In the genomic region with DNA sequence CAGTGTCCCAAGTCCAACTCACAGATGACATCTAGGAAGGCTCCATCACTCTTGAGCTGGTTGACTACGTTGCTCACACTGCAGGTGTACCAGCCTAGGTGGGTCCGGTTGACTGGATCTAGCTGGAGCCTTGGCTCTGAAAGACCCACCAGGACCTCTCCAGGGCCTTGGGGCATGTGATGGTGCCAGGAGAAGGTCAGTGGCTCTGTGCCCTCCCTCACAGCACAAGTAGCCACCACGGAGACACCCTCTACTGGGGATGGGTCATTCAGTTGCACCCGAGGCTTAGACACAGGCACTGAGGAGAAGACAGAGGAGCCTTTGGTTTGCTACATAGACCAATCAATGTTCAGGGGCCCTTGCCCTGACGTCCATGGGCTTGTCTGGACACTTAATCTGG, we compare ENCODE assay signal across 23 mouse cellular contexts. TPM values are rescaled to one million over a fixed set of nuclear protein-coding genes. Genes with fewer than 3 reads are reported as not detected.
"Had no signal": no experiment of that assay in that cellular context is flagged by ENCODE, and none has a peak within 500 bp of the region (broad histone marks: within the 10 kb centered on the region; RNA-seq: fewer than 3 reads in every experiment).

No protein-coding gene starts in this region.

- DNase-seq: retina, postnatal 1 day; right cerebral cortex, adult 18-20 months; right cerebral cortex, postnatal 14 days; right cerebral cortex, postnatal 25 days; right cerebral cortex, postnatal 4 days; spleen, adult 18-20 months; thymus, adult 18-20 months; thymus, adult 2 months; thymus, postnatal 14 days; thymus, postnatal 25 days; thymus, postnatal 36 days; thymus, postnatal 4 days had no signal

- H3K9ac ChIP-seq: neural tube, embryonic 13.5 days; neural tube, embryonic 15.5 days; stomach, embryonic 15.5 days had no signal

- H3K9me3 ChIP-seq: neural tube, embryonic 13.5 days; neural tube, embryonic 15.5 days; stomach, embryonic 15.5 days had no signal

- H3K4me3 ChIP-seq: neural tube, embryonic 13.5 days; neural tube, embryonic 15.5 days; stomach, embryonic 15.5 days had no signal

- H3K4me1 ChIP-seq: neural tube, embryonic 15.5 days had no signal

- H3K27ac ChIP-seq: neural tube, embryonic 13.5 days; neural tube, embryonic 15.5 days; stomach, embryonic 15.5 days; stomach, postnatal 0 days had no signal

- H3K27me3 ChIP-seq: neural tube, embryonic 13.5 days; neural tube, embryonic 15.5 days; stomach, embryonic 15.5 days had no signal

- H3K36me3 ChIP-seq: neural tube, embryonic 13.5 days; neural tube, embryonic 15.5 days; stomach, embryonic 15.5 days had no signal

- H3K4me2 ChIP-seq: neural tube, embryonic 13.5 days; neural tube, embryonic 15.5 days; stomach, embryonic 15.5 days had no signal

RNA-seq across cellular contexts. Expression of gene Gm1113, which starts 1.9 kb away (rescaled TPM):
- polyA plus RNA-seq: neural tube, embryonic 13.5 days; neural tube, embryonic 14.5 days; neural tube, embryonic 15.5 days; small intestine, adult 2 months; spleen, adult 2 months; stomach, embryonic 14.5 days; stomach, embryonic 15.5 days; stomach, embryonic 16.5 days; stomach, postnatal 0 days; testis, adult 2 months; thymus, adult 2 months; urinary bladder, adult 2 months had no signal

RNA-seq across cellular contexts. Expression of gene Ddx25, which starts 42.1 kb away (rescaled TPM):
- polyA plus RNA-seq: urinary bladder, adult 2 months had no signal
